Mouse (Mus musculus) CH12.LX (cell line): ENCODE measurements at regions not wholly inside any gene's neighbourhood (a gene's known extent, or its start where the extent isn't known, plus 50 kb on each side); places are given as distances from the start of the nearest gene placed in this dataset.

Experiments
- CTCF ChIP-seq, 2 experiments: IDR thresholded peaks in 1 of 2; conservative IDR thresholded peaks in 1 of 2; 2 replicates each; pipeline ENCODE4 v1.5.1; 2011 to 2012; ENCODE audit warnings: low read depth in 2 of 2, low read length in 2 of 2, improper control_type of control experiment in 1 of 2, inconsistent platforms in 1 of 2, mild to moderate bottlenecking in 1 of 2, moderate library complexity in 1 of 2
- GABPA ChIP-seq: IDR thresholded peaks from 2 replicates; pipeline ENCODE4 v1.6.1; 2012; ENCODE audit warnings: low read depth, low read length, improper control_type of control experiment, inconsistent platforms; ENCODE audit not compliant: insufficient replicate concordance
- KAT2A ChIP-seq: IDR thresholded peaks from 2 replicates; pipeline ENCODE4 v1.6.1; 2012; ENCODE audit warnings: low read length, improper control_type of control experiment, inconsistent platforms; ENCODE audit not compliant: insufficient replicate concordance
- POLR2A ChIP-seq: IDR thresholded peaks from 2 replicates; pipeline ENCODE4 v1.6.1; 2011; ENCODE audit warnings: low read depth, mild to moderate bottlenecking, improper control_type of control experiment, low read length
- USF2 ChIP-seq: conservative IDR thresholded peaks from 2 replicates; pipeline ENCODE4 v1.6.1; 2011; ENCODE audit warnings: low read depth, low read length, improper control_type of control experiment
- ZKSCAN1 ChIP-seq: IDR thresholded peaks from 2 replicates; pipeline ENCODE4 v1.6.1; 2012; ENCODE audit warnings: low read depth, inconsistent platforms, low read length, improper control_type of control experiment, borderline replicate concordance
- ZMIZ1 ChIP-seq: IDR thresholded peaks from 2 replicates; pipeline ENCODE4 v1.6.1; 2012; ENCODE audit warnings: low read depth, mild to moderate bottlenecking, inconsistent platforms, low read length, improper control_type of control experiment

GRCm38 (mm10) chr2:93131236-93131635 lies 56.1 kb upstream of the Trp53i11 start:
- TF ChIP-seq POLR2A = no peak
- no peak for TF ChIP-seq KAT2A
- no peak for TF ChIP-seq ZMIZ1
- no peak for TF ChIP-seq USF2
- TF ChIP-seq CTCF (conservative IDR thresholded peaks at IDR 0.05 in 1 of 2, IDR thresholded peaks at IDR 0.05 in 1 of 2; ENCODE audit: low read depth in 2 of 2, low read length in 2 of 2) = no peak
- TF ChIP-seq ZKSCAN1 = no peak
- no peak for TF ChIP-seq GABPA
